Mouse (Mus musculus) frontal cortex, postnatal 14 days (tissue): ENCODE data around the gene Ttyh2.
"Not testable (repeated sequence)": the region's sequence is repeated elsewhere in the genome, so short reads cannot be mapped to it uniquely, and the experiment has no call there.

Experiments used
- DNase-seq, 2 experiments: peaks; one replicate each; pipeline ENCODE4 v3.0.0; 2022; ENCODE audit warnings: low spot score in 2 of 2

Ttyh2 gene

GRCm38 (mm10) chr11:114662161-114662560 lies 13.1 kb upstream of the Ttyh2 start:
- no peak for DNase-seq

GRCm38 (mm10) chr11:114662746-114663362 lies 12.4 kb upstream of the Ttyh2 start:
- DNase-seq, result peak in 1 of 2 experiments; percentile 69

GRCm38 (mm10) chr11:114664164-114664563 lies 11.1 kb upstream of the Ttyh2 start:
- DNase-seq, result no peak

GRCm38 (mm10) chr11:114665463-114665862 lies 9.8 kb upstream of the Ttyh2 start:
- DNase-seq, result no peak

GRCm38 (mm10) chr11:114666786-114667185 lies 8.4 kb upstream of the Ttyh2 start:
- DNase-seq, result no peak

GRCm38 (mm10) chr11:114667236-114667931 lies 7.8 kb upstream of the Ttyh2 start:
- DNase-seq, result no peak

GRCm38 (mm10) chr11:114667932-114668285 lies 7.3 kb upstream of the Ttyh2 start:
- DNase-seq, result not testable (repeated sequence)

- peak; percentile 89 to 92 for DNase-seq
Measured at GRCm38 (mm10) chr11:114668301-114668710, 6.9 kb upstream of the Ttyh2 start, which contains the start of gene Rpl38. TSS of gene Rpl38 (plus strand) at chr11:114668524.

- DNase-seq, result peak; percentile 72 to 74
Measured at GRCm38 (mm10) chr11:114668741-114669623, 6.2 kb upstream of the Ttyh2 start.

- no peak for DNase-seq
Measured at GRCm38 (mm10) chr11:114669651-114670168, 5.5 kb upstream of the Ttyh2 start.

GRCm38 (mm10) chr11:114671147-114671546 lies 4.1 kb upstream of the Ttyh2 start:
- DNase-seq, result no peak

GRCm38 (mm10) chr11:114672794-114673718 lies 2.2 kb upstream of the Ttyh2 start:
- no peak for DNase-seq

- DNase-seq, result no peak
Measured at GRCm38 (mm10) chr11:114673719-114674050, 1.5 kb upstream of the Ttyh2 start.

- no peak for DNase-seq
Measured at GRCm38 (mm10) chr11:114674180-114674579, 1.1 kb upstream of the Ttyh2 start.

GRCm38 (mm10) chr11:114674796-114675195 lies 435 bp upstream of the Ttyh2 start:
- not testable (repeated sequence) for DNase-seq

GRCm38 (mm10) chr11:114675826-114676401 lies 683 bp downstream of the Ttyh2 start:
- DNase-seq, result no peak

GRCm38 (mm10) chr11:114676431-114676830 lies 1.2 kb downstream of the Ttyh2 start:
- DNase-seq, result no peak

- no peak for DNase-seq
Measured at GRCm38 (mm10) chr11:114676896-114677530, 1.8 kb downstream of the Ttyh2 start.

GRCm38 (mm10) chr11:114679582-114679981 lies 4.4 kb downstream of the Ttyh2 start:
- no peak for DNase-seq

GRCm38 (mm10) chr11:114680291-114680690 lies 5.1 kb downstream of the Ttyh2 start:
- no peak for DNase-seq
